Mouse (Mus musculus) hindbrain, postnatal 0 days (tissue): Measurements from ENCODE around the gene Txk. TPM values are rescaled to one million over a fixed set of nuclear protein-coding genes. Genes with fewer than 3 reads are reported as not detected.

Experiments
- ATAC-seq: fragments of 200-750 bp; cut with Nextera tagmentation; 2 replicates; pipeline ENCODE4 v1.8.0; 2017; ENCODE audit warnings: mild to moderate bottlenecking, moderate TSS enrichment, moderate library complexity
- DNase-seq: peaks from one replicate; pipeline ENCODE4 v3.0.0-alpha.2; 2015; ENCODE audit warnings: low spot score
- H3K27ac ChIP-seq: fragments of 300-500 bp; sonication (generic); 2 replicates; pipeline ENCODE4 v1.5.1; 2014; ENCODE audit warnings: mild to moderate bottlenecking
- H3K27me3 ChIP-seq: fragments of 300-500 bp; sonication (generic); 2 replicates; pipeline ENCODE4 v1.6.1; 2014; ENCODE audit warnings: low read length, mixed read lengths; ENCODE audit not compliant: insufficient read depth
- H3K36me3 ChIP-seq: fragments of 300-500 bp; sonication (generic); 2 replicates; pipeline ENCODE4 v1.6.1; 2014; ENCODE audit warnings: low read length, mixed read lengths; ENCODE audit not compliant: insufficient read depth
- H3K4me1 ChIP-seq: fragments of 300-500 bp; sonication (generic); 2 replicates; pipeline ENCODE4 v1.6.1; 2014; ENCODE audit warnings: antibody characterized with exemption, low read length, mixed read lengths; ENCODE audit not compliant: insufficient read depth
- H3K4me2 ChIP-seq: fragments of 300-500 bp; sonication (generic); 2 replicates; pipeline ENCODE4 v1.6.1; 2014; ENCODE audit warnings: low read depth, mild to moderate bottlenecking, low read length, moderate library complexity, mixed read lengths
- H3K4me3 ChIP-seq: fragments of 300-500 bp; sonication (generic); 2 replicates; pipeline ENCODE4 v1.5.1; 2014; ENCODE audit warnings: low read length
- H3K9ac ChIP-seq: fragments of 300-500 bp; sonication (generic); replicated peaks from 2 replicates; pipeline ENCODE4 v1.6.1; 2014; ENCODE audit warnings: mild to moderate bottlenecking, low read length, moderate library complexity, mixed read lengths
- H3K9me3 ChIP-seq: fragments of 300-500 bp; sonication (generic); 2 replicates; pipeline ENCODE4 v1.6.1; 2016; ENCODE audit warnings: low read length, mixed read lengths
- CTCF ChIP-seq: IDR thresholded peaks from 2 replicates; pipeline ENCODE4 v1.5.1; 2016; ENCODE audit warnings: antibody characterized with exemption, control low read depth, low read depth
- WGBS: fragments of 180-500 bp; shearing (Covaris S2); extraction: QIAGEN DNeasy Blood & Tissue Kit; methylation state at CpG from one replicate; pipeline ENCODE4 v1.1.7; 2014; 5-methylcytosine and 5-hydroxymethylcytosine counted together
- polyA plus RNA-seq: library from polyadenylated mRNA; unstranded; fragments of >200 nt; fragmentation: Nextera tagmentation; extraction: Ambion mirVana; gene quantifications from 2 replicates; pipeline ENCODE4 v1.2.1, GENCODE M21; 2015
- total RNA-seq: library from RNA; depleted of rRNA; stranded (reverse); fragments of >200 nt; gene quantifications from 2 replicates; pipeline ENCODE4 v1.2.3, GENCODE M21; 2014

Gene Txk
- total and polyA plus RNA-seq, 2 experiments from 2014 or later, result 0.21 to 0.33 TPM

GRCm38 (mm10) chr5:72664126-72664525, 88.5 kb downstream of the Txk start:
- no peaks in the 10 kb centered on the region for H3K27me3 ChIP-seq
- DNase-seq, result no peak
- 64% methylated on average over 5 of the region's 5 CpGs for WGBS

GRCm38 (mm10) chr5:72661051-72661781, 91.4 kb downstream of the Txk start:
- Histone ChIP-seq H3K4me1 (no peaks in the 10 kb centered on the region), H3K27me3 (no peaks in the 10 kb centered on the region), H3K4me2 (no peak overlapping the region), H3K4me3 (no peak overlapping the region), H3K9ac (no peak overlapping the region), H3K9me3 (no peaks in the 10 kb centered on the region), H3K27ac (no peak overlapping the region), H3K36me3 (no peaks in the 10 kb centered on the region)
- ATAC-seq (no peak), DNase-seq (no peak)
- WGBS, result 90% methylated on average over 6 of the region's 6 CpGs
- TF ChIP-seq CTCF, result no peak

More at GRCm38 (mm10) chr5:72664126-72664525, 88.5 kb downstream of the Txk start:
- no peaks in the 10 kb centered on the region for H3K4me1 ChIP-seq
- H3K4me2 ChIP-seq, result no peak overlapping the region
- H3K36me3 ChIP-seq, result no peaks in the 10 kb centered on the region
- no peak for ATAC-seq
- no peak overlapping the region for H3K4me3 ChIP-seq
- no peak overlapping the region for H3K27ac ChIP-seq
- H3K9me3 ChIP-seq, result no peaks in the 10 kb centered on the region
- H3K9ac ChIP-seq, result no peak overlapping the region
- no peak for TF ChIP-seq CTCF

- Histone ChIP-seq H3K4me3 (no peak overlapping the region), H3K4me2 (no peak overlapping the region), H3K9ac (no peak overlapping the region), H3K27ac (no peak overlapping the region), H3K27me3 (no peaks in the 10 kb centered on the region), H3K9me3 (no peaks in the 10 kb centered on the region), H3K36me3 (no peaks in the 10 kb centered on the region), H3K4me1 (no peaks in the 10 kb centered on the region)
- DNase-seq (no peak), ATAC-seq (no peak)
- 90% methylated on average over 13 of the region's 13 CpGs for WGBS
- no peak for TF ChIP-seq CTCF
These were observed 94.2 kb downstream of the Txk start for GRCm38 (mm10) chr5:72658375-72658774.

GRCm38 (mm10) chr5:72656270-72656791, 96.2 kb downstream of the Txk start:
- no peak overlapping the region for H3K27ac ChIP-seq
- no peak overlapping the region for H3K9ac ChIP-seq
- no peak for TF ChIP-seq CTCF
- no peaks in the 10 kb centered on the region for H3K4me1 ChIP-seq
- 67% methylated on average over 7 of the region's 7 CpGs for WGBS
- no peak overlapping the region for H3K4me2 ChIP-seq
- no peaks in the 10 kb centered on the region; the same call in 1 of the 2 replicates for H3K9me3 ChIP-seq
- H3K27me3 ChIP-seq, result no peaks in the 10 kb centered on the region
- no peak for ATAC-seq
- H3K4me3 ChIP-seq, result no peak overlapping the region
- DNase-seq, result no peak
- no peaks in the 10 kb centered on the region for H3K36me3 ChIP-seq

- Histone ChIP-seq H3K36me3 (no peaks in the 10 kb centered on the region), H3K9ac (no peak overlapping the region), H3K4me3 (no peak overlapping the region), H3K4me2 (no peak overlapping the region), H3K9me3 (no peaks in the 10 kb centered on the region; the same call in 1 of the 2 replicates), H3K27ac (no peak overlapping the region), H3K27me3 (no peaks in the 10 kb centered on the region), H3K4me1 (no peaks in the 10 kb centered on the region)
- TF ChIP-seq CTCF, result no peak
- WGBS, result 49% methylated on average over 10 of the region's 10 CpGs
- DNase-seq (peak; percentile 24), ATAC-seq (no peak)
These were observed 99.4 kb downstream of the Txk start for GRCm38 (mm10) chr5:72653068-72653674.

GRCm38 (mm10) chr5:72648987-72649735, 103.4 kb downstream of the Txk start:
- H3K4me2 ChIP-seq, result no peak overlapping the region
- H3K4me1 ChIP-seq, result no peaks in the 10 kb centered on the region
- no peak overlapping the region for H3K27ac ChIP-seq
- H3K9me3 ChIP-seq, result no peaks in the 10 kb centered on the region; the same call in 1 of the 2 replicates
- H3K27me3 ChIP-seq, result no peaks in the 10 kb centered on the region
- TF ChIP-seq CTCF, result no peak
- H3K36me3 ChIP-seq, result no peaks in the 10 kb centered on the region
- H3K4me3 ChIP-seq, result no peak overlapping the region
- 91% methylated on average over 9 of the region's 9 CpGs for WGBS
- H3K9ac ChIP-seq, result no peak overlapping the region
- ATAC-seq, result no peak
- no peak for DNase-seq
